Mouse (Mus musculus) lung, postnatal 4 days (tissue): ENCODE results near the gene Gga3.
A peak's percentile ranks its signal among the peaks of the same experiment; 100 is the strongest.

Source experiments
- DNase-seq, 2 experiments: peaks; one replicate each; pipeline ENCODE4 v3.0.0; 2021

Gene Gga3

DNA sequence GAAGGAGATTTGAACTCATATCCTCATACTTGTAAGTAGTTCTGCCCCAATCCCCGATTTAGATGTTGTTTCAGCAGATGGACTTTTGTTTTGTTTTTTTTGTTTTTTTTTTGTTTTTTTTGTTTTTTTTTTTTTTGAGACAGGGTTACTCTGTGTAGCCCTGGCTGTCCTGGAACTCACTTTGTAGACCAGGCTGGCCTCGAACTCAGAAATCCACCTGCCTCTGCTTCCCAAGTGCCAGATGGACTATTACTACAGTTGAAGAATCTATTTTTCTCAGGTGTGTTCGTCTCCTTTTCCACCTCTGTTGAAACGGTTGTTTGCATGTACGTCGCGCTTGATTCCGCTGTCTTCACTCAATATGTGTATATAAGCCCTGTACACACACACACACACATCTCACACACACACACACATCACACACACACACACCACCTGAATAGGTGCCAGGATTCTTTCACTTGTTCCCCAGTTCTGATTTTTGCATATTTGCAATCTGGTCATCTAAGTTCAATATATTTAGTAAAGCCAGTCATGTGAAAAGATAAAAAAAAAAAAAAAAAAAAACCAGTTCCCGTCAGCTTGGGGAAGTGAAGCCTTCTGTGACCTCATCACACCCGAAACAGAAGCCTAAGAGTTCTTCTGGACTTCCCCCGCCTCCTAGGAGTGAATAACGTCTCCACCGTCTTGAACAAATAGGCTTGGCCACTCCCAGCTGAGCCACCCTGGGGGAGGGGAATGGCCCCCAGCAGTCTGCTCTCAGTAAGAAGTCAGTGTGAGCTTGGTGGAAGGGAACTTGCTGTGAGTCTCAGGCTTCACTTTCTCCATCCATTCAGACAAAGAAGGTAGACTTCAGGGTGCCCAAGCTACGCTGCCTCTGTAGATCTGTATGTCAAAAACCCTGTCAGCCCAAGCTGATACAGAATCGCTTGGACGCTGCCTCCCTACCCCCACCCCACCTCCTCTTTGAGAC is 27.0 kb upstream of the Gga3 start:
- DNase-seq: peak; percentile 77 to 82

DNA sequence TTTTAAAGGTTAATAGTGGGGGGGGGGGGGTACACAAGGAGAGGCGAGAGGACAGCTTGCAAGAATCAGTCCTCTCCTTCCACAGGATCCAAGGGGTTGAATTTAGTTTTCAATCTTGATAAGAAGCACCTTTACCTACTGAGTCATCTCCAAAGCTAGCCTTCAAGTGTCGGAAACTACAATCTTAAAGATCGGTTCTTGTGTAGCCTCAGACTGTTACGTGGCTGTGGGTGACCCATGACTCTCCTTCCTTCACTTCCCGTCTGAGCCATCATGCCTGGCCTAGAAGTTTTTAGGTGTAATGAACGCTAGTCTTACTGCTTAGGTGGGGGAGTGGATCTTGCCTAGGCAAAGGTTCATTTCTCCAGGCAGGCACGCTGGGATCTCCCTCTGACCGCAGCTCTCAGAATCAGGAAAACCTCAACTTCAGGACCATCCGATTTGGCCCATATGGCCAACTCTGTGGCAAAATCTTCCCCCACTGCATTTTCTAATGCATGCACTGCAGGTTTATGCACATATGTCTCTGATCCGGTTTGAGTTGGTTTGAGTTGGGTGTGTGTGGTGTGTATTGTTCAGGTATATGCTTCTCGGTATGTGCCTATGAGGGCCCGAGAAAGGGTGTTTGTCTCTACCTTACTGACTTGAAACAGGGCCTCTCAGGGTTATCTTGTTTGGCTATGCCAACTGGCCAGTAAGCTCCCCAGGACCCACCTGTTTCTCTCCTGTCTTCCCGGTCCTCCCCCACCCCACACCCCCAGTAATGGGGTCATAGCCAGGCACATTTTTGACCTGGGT is 26.1 kb upstream of the Gga3 start:
- DNase-seq: no peak

DNA sequence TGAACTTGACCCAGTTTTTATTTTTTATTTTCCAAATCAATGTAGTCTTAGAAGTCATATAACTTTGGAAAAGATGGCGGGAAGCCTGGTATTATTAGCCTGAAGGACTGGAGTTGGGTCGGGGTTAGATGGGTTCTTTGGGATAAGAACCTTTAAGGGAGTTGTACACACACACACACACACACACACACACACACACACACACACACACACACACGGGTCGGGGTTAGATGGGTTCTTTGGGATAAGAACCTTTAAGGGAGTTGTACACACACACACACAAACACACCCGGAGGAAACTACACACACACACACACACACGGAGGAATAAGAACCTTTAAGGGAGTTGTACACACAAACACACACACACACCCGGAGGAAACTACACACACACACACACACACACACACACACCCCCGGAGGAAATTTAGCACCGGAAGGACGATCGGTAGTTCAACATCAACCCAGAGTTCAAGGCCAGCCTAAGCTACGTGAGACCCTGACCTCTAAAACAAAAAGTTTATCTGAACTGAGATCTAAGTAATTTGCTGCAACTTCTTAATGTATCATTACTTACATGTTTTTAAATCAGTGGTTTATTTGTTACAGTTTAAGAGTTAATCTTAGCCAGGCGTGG is 24.7 kb upstream of the Gga3 start:
- DNase-seq: no peak

- DNase-seq: peak; percentile 99 to 100
These were observed 24.0 kb upstream of the Gga3 start, which contains the start of gene Slc25a19 for GRCm38 (mm10) chr11:115627705-115628464. Gene Slc25a19 (minus strand): TSS chr11:115628295.

DNA sequence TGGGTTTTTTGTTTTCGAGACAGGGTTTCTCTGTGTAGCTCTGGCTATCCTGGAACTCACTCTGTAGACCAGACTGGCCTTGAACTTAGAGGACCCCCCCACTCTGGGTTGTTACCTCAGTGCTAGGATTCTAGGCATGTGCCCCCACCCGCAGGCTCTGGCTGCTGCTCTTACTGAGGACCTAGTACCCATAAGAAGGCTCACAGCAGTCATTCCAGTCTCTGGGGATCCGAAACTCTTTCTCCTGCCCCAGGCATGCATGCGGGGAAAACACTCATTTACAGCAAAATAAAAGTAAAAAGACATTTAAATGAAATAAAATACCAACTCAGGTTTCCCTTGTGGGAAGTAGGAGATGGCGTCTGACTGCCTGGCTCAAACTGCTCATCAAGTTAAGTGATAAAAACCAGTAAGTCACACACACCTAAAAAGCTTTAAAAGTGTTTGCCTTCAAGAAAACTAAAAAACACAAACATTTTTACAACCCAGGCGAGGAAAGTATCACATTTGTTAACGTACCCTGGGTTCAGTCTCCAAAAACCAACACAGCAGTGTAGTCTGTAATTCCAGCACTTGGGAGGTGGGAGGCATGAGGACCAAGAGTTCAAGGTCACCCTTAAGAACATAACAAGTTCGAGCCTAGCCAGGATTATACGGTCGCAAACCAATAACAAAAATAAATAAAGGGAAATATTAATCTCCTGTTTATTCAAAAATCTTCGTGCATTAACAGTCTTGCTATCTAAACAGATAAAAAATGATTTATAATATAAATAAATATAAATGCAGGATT is 23.2 kb upstream of the Gga3 start:
- DNase-seq: no peak

GRCm38 (mm10) chr11:115625877-115626276 is 22.0 kb upstream of the Gga3 start:
- DNase-seq: no peak

DNA sequence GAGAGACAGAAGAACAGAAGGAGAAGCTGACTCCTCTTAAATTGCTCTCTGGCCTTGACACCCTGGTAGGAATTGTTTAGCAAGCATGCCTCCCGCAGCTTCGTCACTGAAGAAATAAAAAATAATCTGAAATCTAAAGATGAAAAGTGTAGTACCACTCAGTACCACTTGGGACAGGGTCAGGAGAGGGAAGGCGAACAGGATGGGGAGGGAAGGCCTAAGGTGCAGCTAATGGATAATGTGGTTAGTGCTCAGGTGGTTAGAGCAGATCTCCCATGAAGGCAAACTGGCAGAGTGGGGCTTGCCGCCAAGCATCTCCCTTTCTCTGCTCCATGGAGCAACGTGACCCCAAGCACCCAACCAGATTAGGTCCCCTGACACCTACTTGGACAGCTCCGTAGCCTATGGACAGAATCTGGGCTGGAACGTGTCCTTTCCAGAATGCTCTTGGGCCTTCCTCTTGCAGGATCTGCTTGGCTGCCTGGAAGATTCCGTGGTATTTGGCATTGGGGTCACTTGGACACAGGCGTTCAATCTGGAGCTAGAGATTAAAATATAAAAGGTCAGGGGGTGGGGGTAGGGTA is 19.7 kb upstream of the Gga3 start:
- DNase-seq: no peak

DNA sequence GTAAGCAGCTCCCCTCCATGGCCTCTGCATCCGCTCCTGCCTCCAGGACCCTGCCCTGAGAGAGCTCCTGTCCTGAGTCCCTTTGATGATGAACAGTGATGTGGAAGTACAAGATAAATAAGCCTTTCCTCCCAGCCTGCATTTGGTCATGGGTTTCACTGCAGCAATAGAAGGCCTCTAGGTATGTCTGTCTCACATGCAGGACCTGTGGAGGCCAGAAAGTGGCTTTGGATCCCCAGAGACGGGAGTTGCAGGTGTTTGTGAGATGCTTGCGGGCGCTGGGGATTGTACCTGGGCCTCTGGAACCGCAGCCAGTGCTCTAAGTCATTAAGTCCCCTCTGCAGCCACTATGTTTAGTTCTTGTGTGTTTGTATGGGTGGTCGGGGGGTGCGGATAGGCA is 16.1 kb upstream of the Gga3 start:
- DNase-seq: peak in 1 of 2 experiments; percentile 18

DNA sequence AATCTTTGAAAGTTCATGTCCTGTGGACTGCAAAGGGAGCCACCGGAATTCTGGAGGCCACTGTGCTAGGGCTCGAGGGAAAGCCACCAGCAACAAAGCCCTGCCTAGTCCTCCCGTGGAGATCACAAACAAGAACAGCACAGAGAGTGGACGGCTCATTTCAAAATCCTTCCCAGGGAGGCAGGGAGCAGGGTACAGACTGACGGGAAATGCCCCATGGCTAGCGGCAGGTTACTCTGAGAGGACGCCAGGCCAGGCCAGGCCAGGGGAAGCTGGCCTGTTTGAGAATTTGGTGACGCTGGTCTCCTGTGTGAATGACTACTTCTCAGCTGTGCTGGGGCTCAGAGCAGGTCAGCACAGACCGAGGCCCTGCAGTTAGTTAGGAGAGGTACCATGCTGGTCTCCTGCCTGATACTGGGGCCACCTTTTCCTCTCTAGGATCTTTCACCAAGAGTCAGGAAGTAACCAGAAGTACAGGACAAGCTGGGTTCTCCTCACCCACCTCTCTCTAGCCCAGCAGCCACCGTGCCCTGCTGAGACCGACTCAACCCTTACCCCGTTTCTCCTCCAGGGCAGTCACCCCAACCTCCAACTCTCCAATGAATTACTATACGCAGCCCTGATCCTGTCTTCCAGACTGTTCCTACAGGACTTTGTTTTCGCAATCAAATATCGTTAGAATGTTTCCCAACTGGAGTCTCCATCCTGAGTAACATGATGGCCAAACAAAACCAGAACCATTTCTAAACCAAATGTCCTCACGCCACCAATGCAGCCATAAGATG is 15.1 kb upstream of the Gga3 start:
- DNase-seq: peak in 1 of 2 experiments; percentile 13

- DNase-seq: no peak
These were observed 14.2 kb upstream of the Gga3 start for GRCm38 (mm10) chr11:115618001-115618400.

DNA sequence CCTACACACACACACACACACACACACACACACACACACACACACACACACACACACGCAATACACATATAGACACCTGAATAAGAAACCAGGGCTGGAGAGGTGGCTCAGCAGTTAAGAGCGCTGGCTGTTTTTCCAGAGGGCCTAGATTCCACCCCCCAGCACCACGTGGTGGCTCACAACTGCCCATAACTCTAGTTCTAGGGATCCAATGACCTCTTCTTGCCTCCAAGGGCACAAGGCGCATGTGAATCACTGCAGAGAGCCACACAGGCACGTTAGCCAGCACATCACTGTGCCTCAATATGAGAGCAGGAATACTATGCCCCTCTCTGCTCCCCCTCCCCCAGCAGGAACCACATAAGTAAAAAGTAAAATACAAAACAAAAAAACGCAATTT is 13.0 kb upstream of the Gga3 start:
- no peak for DNase-seq

DNA sequence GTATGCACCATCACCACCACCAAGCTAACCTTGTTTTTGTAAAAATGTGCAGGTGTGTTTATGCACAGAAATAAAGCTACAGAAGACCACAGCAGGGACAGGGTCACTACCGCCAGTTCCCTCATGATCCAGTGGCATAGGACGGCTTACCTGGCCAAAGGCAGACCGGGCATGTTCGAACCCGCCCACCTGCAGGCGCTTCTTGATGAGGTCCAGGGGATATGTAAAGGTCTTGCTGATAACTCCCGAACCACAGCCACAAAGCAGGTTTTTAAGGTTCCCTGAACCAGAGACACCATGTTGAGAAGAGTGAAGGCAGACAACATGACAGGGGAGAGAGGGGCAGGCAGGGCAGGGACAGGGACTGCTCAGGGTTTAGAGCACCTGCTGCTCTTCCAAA is 12.5 kb upstream of the Gga3 start:
- no peak for DNase-seq

GRCm38 (mm10) chr11:115615875-115616274 is 12.0 kb upstream of the Gga3 start:
- DNase-seq: no peak

DNA sequence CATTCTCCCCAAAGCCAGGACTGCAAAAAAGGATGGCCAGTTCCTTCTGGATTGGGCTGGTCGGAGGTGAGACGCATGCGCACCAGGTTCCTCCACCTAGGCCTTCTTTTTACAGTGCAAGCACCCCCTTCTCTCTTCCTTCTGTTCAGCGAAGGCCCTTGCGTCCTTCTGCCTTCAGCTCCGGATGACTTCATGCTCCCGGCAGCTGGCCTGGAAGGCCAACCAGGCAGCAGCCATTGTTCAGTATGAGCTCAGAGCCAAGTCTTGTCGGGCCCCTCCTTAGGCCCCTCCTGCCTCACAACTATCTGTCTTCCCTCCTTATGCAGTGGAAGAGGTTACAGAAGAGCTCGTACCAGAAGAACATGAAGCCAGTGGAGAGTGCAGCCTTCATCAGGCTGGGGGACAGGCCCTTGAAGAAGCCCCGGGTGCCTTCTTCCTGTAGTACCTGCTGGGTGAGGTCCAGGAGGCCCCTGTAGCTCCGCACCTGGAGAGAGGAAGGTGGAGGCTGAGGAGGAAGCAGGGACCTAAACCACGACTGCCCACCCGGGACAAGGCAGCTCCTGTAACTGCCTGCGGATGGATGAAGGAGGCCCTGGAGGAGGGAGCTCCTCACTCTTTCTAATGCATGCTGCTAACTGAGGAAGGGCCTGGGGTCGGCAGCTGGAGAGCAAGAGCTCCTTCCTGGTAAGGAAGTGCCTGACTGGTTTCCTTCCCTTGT is 11.4 kb upstream of the Gga3 start:
- no peak for DNase-seq

DNA sequence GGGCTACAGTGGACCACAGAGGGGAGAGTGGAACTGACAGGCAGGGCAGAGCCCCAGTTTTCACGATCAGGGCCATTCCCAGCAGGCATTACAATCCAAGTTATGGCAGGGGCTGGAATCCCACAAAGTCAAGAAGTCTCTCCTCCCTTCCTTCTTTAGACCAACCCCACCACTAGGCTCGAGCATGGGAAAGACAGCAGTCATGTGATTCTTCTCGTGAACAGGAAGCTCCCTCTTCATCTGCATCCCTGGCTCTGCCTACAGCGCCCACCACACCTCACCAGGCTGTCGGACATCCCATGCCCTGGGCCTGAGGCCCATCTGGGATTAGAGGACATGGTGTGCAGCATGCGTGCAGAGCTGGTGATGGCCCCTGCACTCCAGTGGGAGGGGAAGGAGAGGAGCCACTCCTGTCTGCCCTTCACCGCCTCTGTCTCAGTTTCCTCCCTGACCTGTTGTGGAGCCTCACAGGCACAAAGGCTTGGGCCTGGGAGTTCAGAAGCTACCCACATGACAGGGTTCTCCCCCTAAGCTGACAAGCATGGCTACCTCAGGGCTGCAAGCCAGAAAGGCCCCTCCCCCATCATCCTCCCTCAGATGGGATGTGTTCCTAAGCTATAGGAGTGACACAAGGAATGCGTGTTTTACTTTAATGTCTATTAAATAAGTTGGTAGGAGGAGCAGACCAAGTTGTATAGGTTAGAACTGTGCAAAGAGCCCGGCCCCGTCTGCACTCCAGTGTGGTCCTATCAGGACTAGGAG is 10.7 kb upstream of the Gga3 start:
- DNase-seq: no peak

DNA sequence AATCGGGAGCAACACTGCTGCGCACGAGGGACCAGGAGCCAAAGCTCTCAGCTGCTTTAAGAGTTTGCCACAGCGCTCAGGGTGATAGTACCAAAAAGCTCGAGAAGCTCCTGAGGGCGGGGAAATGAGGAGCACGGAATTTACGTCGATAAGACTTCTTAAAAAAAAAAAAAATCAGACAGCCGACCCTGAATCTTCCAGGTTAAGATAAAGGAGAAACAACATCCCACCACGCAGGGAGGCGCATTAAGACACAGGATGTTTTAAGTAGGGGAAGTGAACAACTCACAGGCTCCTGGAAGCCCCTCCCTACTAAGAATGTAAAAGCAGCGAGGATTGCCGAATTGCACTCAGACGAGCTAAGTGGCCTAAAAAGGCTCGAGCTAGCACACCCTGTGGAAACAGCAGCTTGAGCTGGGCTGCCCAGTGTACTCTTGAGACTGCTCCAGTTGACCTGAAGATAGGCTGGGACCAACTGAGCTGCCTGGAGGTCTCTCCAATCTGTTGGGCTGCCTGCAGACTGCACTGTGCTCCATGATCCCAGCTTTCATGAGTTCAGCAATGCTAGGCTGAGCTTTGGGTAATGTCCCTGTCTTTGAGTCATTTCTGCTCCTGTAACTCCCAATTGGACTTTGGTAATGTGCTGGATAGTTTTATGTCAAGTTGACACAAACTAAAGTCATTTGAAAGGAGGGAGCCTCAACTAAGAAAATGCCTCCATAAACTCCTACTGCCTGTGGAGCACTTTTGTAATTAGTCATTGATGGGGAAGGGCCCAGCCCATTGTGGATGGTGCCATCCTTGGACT is 9.5 kb upstream of the Gga3 start:
- peak; percentile 59 to 62 for DNase-seq

DNA sequence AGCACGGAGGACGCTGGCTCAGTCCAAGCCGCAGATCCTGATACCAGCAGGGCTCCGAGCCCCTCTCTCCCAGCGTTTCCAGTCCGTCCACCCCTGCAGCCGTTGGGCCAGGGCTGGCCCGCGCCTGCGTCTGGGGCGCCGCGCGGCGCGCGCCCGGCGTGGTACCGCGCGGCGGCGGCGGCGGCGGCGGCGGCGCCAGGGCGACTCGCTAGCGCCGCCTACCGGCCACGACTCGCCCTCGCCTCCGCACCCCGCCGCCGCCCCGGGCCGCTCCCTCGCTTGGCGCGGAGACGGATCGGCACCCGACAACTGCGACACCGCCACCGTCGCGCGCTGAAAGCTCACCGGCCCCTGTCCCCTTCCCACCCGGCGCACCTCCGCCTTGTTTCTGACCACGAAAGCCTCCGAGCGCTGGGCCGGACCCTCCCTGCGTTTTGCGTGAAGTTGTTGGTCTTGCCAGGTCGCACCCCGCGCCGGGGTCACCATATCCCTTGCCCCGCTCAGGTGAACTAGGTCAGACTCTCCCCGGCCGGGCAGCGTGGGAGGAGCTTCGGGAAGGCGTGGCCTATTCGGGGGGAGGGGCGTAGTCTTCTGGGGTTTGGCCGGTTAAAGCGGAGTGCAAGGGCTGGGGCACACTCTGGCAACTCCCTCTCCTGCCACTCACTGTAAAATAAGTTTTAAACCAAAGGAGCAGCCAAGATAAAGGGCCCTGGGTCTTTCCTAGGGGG is 8.7 kb upstream of the Gga3 start, which contains the start of gene Mif4gd:
Gene Mif4gd (minus strand): TSS at position 560 of the 728 bp plus-strand sequence.
- DNase-seq: peak; percentile 94 to 96
